Mouse (Mus musculus) fat pad, adult 2 months (tissue): ENCODE results near the gene Vmn2r121.

ENCODE experiments used
- DNase-seq: peaks from one replicate; pipeline ENCODE4 v3.0.0-alpha.2; 2011; ENCODE audit warnings: low read depth, low spot score; ENCODE audit errors: extremely low read depth

Vmn2r121 gene

DNA sequence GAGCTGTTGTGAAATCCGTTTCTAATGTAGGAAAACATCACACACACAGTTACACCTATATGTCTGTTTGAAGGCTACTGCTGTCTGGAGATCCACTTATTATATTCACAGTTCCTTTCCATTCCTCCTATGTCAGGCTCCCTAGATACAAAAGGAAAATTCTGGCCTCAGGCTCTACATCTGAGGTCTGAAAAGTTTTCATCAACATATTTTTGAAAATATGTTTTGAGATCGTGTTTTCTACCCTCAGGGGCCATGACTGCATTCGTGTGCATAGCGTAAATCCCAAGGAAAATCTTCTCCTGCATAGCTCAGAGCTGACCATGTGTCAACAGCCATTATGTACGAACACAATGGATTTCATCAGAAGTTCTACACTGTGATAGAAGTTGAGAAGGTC is at the start of gene Vmn2r121:
Gene Vmn2r121 (minus strand): TSS at position 101 of the 400 bp plus-strand sequence.
- DNase-seq, result no peak
